Mouse (Mus musculus) megakaryocyte, embryonic 14.5 days (primary cell): ENCODE measurements around the gene Olfr866.

Source experiments
- FLI1 ChIP-seq: IDR thresholded peaks from 2 replicates; pipeline ENCODE4 v1.6.1; 2012; ENCODE audit warnings: low read length, inconsistent platforms, mixed read lengths
- GATA1 ChIP-seq: IDR thresholded peaks from 3 replicates; pipeline ENCODE4 v1.6.1; 2012; ENCODE audit warnings: mixed read lengths, low read length, inconsistent platforms, borderline replicate concordance

- TF ChIP-seq GATA1 (no peak), FLI1 (no peak)
Observed at GRCm38 (mm10) chr9:20071291-20071690, 43.5 kb upstream of the Olfr866 start.
